Mouse (Mus musculus): ENCODE results near the gene Hist1h2ba. TPM values are rescaled to one million over a fixed set of nuclear protein-coding genes. Genes with fewer than 3 reads are reported as not detected.

Gene Hist1h2ba
- polyA plus RNA-seq, 1 experiment from 2014 or later: not detected

DNA sequence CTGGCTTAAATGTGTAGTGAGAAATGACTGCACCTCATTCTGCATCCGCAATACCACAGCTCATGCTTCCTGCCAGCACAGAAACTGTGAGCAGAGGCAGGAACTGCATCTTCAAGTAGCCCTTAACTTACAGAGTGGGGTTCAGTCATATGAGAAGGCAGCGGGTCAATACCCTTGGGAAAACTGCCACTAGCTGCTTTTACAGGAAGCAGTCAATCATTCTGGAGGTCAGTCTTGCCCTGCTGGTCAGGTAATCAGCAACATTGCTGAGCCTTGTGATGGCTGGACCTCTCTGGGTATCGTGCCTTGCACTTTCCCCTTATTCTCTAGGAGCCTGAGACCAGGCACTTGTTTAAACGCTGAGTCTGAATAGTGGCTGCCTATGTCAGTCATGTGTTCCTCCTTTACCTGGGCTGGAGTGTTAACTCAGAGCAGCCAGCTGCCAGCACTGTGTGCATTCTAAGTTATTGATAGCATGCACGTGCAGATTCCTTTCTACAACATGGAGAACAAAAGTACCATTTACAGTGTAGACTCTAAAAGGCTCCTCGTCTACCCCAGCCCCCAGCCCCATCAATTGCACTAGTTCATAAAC lies 44.8 kb downstream of the Hist1h2ba start:
- Histone ChIP-seq H3K4me1 (ENCODE audit: control insufficient read depth, insufficient read depth, low read length) (0 out of 2 replicates have a peak, but pooled peaks cover 2% of the 10 kb centered on the region), H3K27ac (ENCODE audit: low read length) (no peak overlapping the region), H3K27me3 (ENCODE audit: control insufficient read depth, insufficient read depth, low read depth, low read length) (no peaks in the 10 kb centered on the region), H3K9ac (ENCODE audit: low read depth, low read length) (no peak overlapping the region), H3K36me3 (ENCODE audit: control insufficient read depth, insufficient read depth, low read length) (no peaks in the 10 kb centered on the region), H3K4me2 (ENCODE audit: low read length) (no peak overlapping the region), H3K4me3 (ENCODE audit: low read depth, low read length) (no peak overlapping the region), H3K9me3 (replicated peaks; ENCODE audit: control insufficient read depth, low read length, poor library complexity, severe bottlenecking) (no peaks in the 10 kb centered on the region)
- 82% methylated on average over 6 of the region's 6 CpGs for WGBS
- ATAC-seq: no peak

DNA sequence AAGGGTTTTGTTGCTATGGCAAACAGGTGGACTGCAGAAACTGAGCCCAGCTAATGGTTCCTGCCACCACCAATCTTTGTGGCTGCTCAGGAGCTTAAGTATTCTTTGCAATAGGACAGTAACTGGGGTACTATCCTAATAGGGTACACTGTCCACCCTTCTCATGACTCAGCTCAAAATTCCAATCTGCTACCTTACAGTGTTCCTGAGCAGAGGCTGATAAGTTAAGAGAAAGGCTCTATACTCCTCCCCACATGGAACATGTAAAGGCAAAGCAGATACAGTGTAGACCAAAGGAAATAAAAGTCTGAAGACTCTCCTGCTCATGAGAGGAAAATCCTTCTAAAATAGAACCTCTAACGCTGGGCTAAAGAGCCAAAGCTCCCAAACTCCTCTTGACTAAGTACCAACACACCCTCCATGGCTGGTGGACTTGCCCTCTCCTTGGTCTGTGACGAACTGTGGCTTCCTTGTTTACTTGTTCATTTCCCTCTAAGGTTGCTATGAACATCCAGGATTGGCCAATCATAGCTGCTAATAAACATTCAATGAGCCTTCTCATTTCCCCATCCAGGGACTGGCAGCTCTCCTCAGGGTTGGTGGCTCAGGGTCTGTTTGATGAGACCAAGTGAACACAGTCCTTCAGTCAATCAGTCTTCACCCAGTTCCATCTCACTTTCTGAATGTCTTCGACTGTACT lies 46.8 kb downstream of the Hist1h2ba start:
- 87% methylated on average over 3 of the region's 3 CpGs for WGBS
- H3K9me3 ChIP-seq (replicated peaks; ENCODE audit: control insufficient read depth, low read length, poor library complexity, severe bottlenecking): no peaks in the 10 kb centered on the region
- H3K4me3 ChIP-seq (ENCODE audit: low read depth, low read length): no peak overlapping the region
- no peaks in the 10 kb centered on the region for H3K4me1 ChIP-seq (ENCODE audit: control insufficient read depth, insufficient read depth, low read length)
- no peaks in the 10 kb centered on the region for H3K36me3 ChIP-seq (ENCODE audit: control insufficient read depth, insufficient read depth, low read length)
- no peak overlapping the region for H3K9ac ChIP-seq (ENCODE audit: low read depth, low read length)
- no peak overlapping the region for H3K4me2 ChIP-seq (ENCODE audit: low read length)
- no peak for ATAC-seq
- no peaks in the 10 kb centered on the region for H3K27me3 ChIP-seq (ENCODE audit: control insufficient read depth, insufficient read depth, low read depth, low read length)
- no peak overlapping the region for H3K27ac ChIP-seq (ENCODE audit: low read length)

DNA sequence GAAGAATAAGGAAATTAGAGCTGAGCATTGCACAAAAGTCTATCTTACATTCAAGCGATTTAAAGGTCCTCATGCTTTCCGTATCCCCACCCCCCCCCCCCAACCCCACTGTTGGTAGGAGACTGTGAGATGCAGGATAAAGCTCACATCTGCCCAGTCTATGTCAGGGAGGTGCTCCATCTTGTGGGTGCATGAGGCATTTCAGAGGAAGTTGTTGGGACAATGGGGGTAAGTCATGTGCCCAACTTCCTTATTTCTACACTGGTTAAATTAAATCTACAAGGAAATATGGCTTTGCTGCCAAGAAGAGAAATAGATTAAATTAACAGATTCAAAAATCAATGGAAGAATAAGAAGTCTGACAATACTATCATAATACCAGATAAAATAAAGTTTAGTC lies 48.4 kb downstream of the Hist1h2ba start:
- Histone ChIP-seq H3K9me3 (replicated peaks; ENCODE audit: control insufficient read depth, low read length, poor library complexity, severe bottlenecking) (no peaks in the 10 kb centered on the region), H3K27me3 (ENCODE audit: control insufficient read depth, insufficient read depth, low read depth, low read length) (no peaks in the 10 kb centered on the region), H3K4me1 (ENCODE audit: control insufficient read depth, insufficient read depth, low read length) (no peaks in the 10 kb centered on the region), H3K36me3 (ENCODE audit: control insufficient read depth, insufficient read depth, low read length) (no peaks in the 10 kb centered on the region), H3K4me3 (ENCODE audit: low read depth, low read length) (no peak overlapping the region), H3K27ac (ENCODE audit: low read length) (no peak overlapping the region), H3K9ac (ENCODE audit: low read depth, low read length) (no peak overlapping the region), H3K4me2 (ENCODE audit: low read length) (no peak overlapping the region)
- WGBS: 29% methylated on average over 2 of the region's 2 CpGs
- no peak for ATAC-seq

Small RNAs within 50 kb of the gene (microRNA-seq; reads per million reads assigned to microRNA genes)
- gene Gm44344: not detected

Other genes starting within 250 kb of the Hist1h2ba start
- gene Hist1h2bc, start 250.0 kb downstream of the Hist1h2ba start, polyA plus RNA-seq (2015; fragmentation: Nextera tagmentation; extraction: Ambion mirVana): 14.9 and 17.1 TPM in 2 replicates
- not detected in 2 replicates for gene Hist1h1t, start 238.3 kb downstream of the Hist1h2ba start, polyA plus RNA-seq (2015; fragmentation: Nextera tagmentation; extraction: Ambion mirVana)
- gene Hist1h4c, start 235.7 kb downstream of the Hist1h2ba start, polyA plus RNA-seq (2015; fragmentation: Nextera tagmentation; extraction: Ambion mirVana): 1.8 and 3.2 TPM in 2 replicates
- gene Hfe, start 223.3 kb downstream of the Hist1h2ba start, polyA plus RNA-seq (2015; fragmentation: Nextera tagmentation; extraction: Ambion mirVana): 2.8 and 3.8 TPM in 2 replicates
- gene Hist1h1c, start 195.3 kb downstream of the Hist1h2ba start, polyA plus RNA-seq (2015; fragmentation: Nextera tagmentation; extraction: Ambion mirVana): 7.1 and 8.7 TPM in 2 replicates
- 0.76 TPM in 1 of 2 replicates, not detected in the other for gene Hist1h3c, start 188.6 kb downstream of the Hist1h2ba start, polyA plus RNA-seq (2015; fragmentation: Nextera tagmentation; extraction: Ambion mirVana)
- gene Hist1h2bb, start 187.4 kb downstream of the Hist1h2ba start, polyA plus RNA-seq (2015; fragmentation: Nextera tagmentation; extraction: Ambion mirVana): not detected in 2 replicates
- gene Hist1h2ab, start 183.0 kb downstream of the Hist1h2ba start, polyA plus RNA-seq (2015; fragmentation: Nextera tagmentation; extraction: Ambion mirVana): 1.1 and 6.2 TPM in 2 replicates
- 0.89 and 1.1 TPM in 2 replicates for gene Hist1h3b, start 181.9 kb downstream of the Hist1h2ba start, polyA plus RNA-seq (2015; fragmentation: Nextera tagmentation; extraction: Ambion mirVana)
- 0.98 and 1.8 TPM in 2 replicates for gene Hist1h4b, start 177.1 kb downstream of the Hist1h2ba start, polyA plus RNA-seq (2015; fragmentation: Nextera tagmentation; extraction: Ambion mirVana)
- gene Hist1h4a, start 172.9 kb downstream of the Hist1h2ba start, polyA plus RNA-seq (2015; fragmentation: Nextera tagmentation; extraction: Ambion mirVana): 0.47 and 0.72 TPM in 2 replicates
- 0.40 and 0.68 TPM in 2 replicates for gene Hist1h3a, start 171.8 kb downstream of the Hist1h2ba start, polyA plus RNA-seq (2015; fragmentation: Nextera tagmentation; extraction: Ambion mirVana)
- 0.30 TPM in 1 of 2 replicates, not detected in the other for gene Hist1h1a, start 170.5 kb downstream of the Hist1h2ba start, polyA plus RNA-seq (2015; fragmentation: Nextera tagmentation; extraction: Ambion mirVana)
- gene Trim38, start 164.2 kb downstream of the Hist1h2ba start, polyA plus RNA-seq (2015; fragmentation: Nextera tagmentation; extraction: Ambion mirVana): not detected in 2 replicates
- gene Slc17a2, start 127.2 kb downstream of the Hist1h2ba start, polyA plus RNA-seq (2015; fragmentation: Nextera tagmentation; extraction: Ambion mirVana): not detected in 2 replicates
- gene Slc17a3, start 94.7 kb downstream of the Hist1h2ba start, polyA plus RNA-seq (2015; fragmentation: Nextera tagmentation; extraction: Ambion mirVana): not detected in 2 replicates
- not detected in 2 replicates for gene Slc17a1, start 66.4 kb downstream of the Hist1h2ba start, polyA plus RNA-seq (2015; fragmentation: Nextera tagmentation; extraction: Ambion mirVana)
- not detected in 2 replicates for gene Slc17a4, start 19.1 kb downstream of the Hist1h2ba start, polyA plus RNA-seq (2015; fragmentation: Nextera tagmentation; extraction: Ambion mirVana)
- gene Hist1h2aa, start 306 bp upstream of the Hist1h2ba start, polyA plus RNA-seq (2015; fragmentation: Nextera tagmentation; extraction: Ambion mirVana): not detected in 2 replicates
- gene Scgn, start 57.1 kb upstream of the Hist1h2ba start, polyA plus RNA-seq (2015; fragmentation: Nextera tagmentation; extraction: Ambion mirVana): 1.3 and 2.6 TPM in 2 replicates

Measured in midbrain, embryonic 16.5 days (tissue).